ENCODE assay signal across 25 mouse cellular contexts in the genomic region with DNA sequence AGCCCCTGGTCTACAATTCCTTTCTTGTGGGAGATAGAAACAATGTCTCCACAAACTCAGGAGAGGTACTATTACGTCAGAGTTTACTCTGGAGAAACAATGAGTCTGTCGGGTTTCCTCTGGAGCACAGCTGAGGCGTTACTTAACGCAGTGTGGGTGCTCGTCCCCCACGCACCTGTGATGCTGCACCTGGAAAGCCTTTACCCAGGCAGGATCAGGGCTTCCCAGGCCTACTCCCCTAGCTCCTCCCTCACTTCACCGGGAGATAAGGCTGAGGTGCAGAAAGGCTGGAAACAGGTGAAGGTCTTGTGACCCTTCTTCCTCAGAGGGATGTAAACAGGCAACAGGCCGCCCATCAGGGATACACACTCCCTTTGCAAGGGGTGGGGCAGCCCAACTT.
DNase-seq lines count a peak whose midpoint lies in the region; ATAC-seq lines count a peak whose summit lies in the region.
"Had no signal": no experiment of that assay in that cellular context is flagged by ENCODE, and none has a peak within 500 bp of the region (broad histone marks: within the 10 kb centered on the region; RNA-seq: fewer than 3 reads in every experiment).

No protein-coding gene starts in this region.

- no peaks in the 10 kb centered on the region for H3K36me3 ChIP-seq in intestine, embryonic 16.5 days (ENCODE audit: control insufficient read depth, insufficient read depth, low read length)
- no peaks in the 10 kb centered on the region for H3K36me3 ChIP-seq in stomach, embryonic 16.5 days (ENCODE audit: control insufficient read depth, insufficient read depth, low read length)
- no peaks in the 10 kb centered on the region for H3K36me3 ChIP-seq in hindbrain, embryonic 10.5 days
- H3K36me3 ChIP-seq: embryonic facial prominence, embryonic 12.5 days; embryonic facial prominence, embryonic 15.5 days; forebrain, embryonic 15.5 days; heart, embryonic 10.5 days; heart, embryonic 13.5 days; hindbrain, embryonic 13.5 days had no signal

- H3K9me3 ChIP-seq in intestine, embryonic 16.5 days (ENCODE audit: control insufficient read depth, low read length): no peaks in the 10 kb centered on the region
- H3K9me3 ChIP-seq in stomach, embryonic 16.5 days (replicated peaks; ENCODE audit: control insufficient read depth, low read length): no peaks in the 10 kb centered on the region
- no peaks in the 10 kb centered on the region for H3K9me3 ChIP-seq in hindbrain, embryonic 10.5 days
- H3K9me3 ChIP-seq: embryonic facial prominence, embryonic 12.5 days; embryonic facial prominence, embryonic 15.5 days; forebrain, embryonic 15.5 days; heart, embryonic 10.5 days; heart, embryonic 13.5 days; hindbrain, embryonic 13.5 days had no signal

- DNase-seq in testis, postnatal 14 days (ENCODE audit: low spot score): peak; percentile 82
- no peak for DNase-seq in testis, postnatal 10 days (ENCODE audit: low spot score)
- DNase-seq in gastrocnemius, adult 18-20 months (ENCODE audit: low spot score): no peak
- DNase-seq in thymus, postnatal 10 days (ENCODE audit: low spot score in 2 of 2): no peak
- DNase-seq in hindbrain, embryonic 10.5 days (ENCODE audit: low spot score): no peak
- DNase-seq: adrenal gland, adult 2 months; adrenal gland, postnatal 14 days; B cell, adult 2 months; cerebellum, adult 11 months; cerebellum, adult 2 months; cerebellum, adult 9-11 months; cerebellum, postnatal 25 days; gastrocnemius, postnatal 10 days; gastrocnemius, postnatal 36 days; heart, adult 2 months had no signal

- peak; percentile 75 for ATAC-seq in intestine, embryonic 16.5 days
- ATAC-seq in stomach, embryonic 16.5 days (ENCODE audit: insufficient read depth, low FRiP score): peak; percentile 37; the same call in 1 of the 2 replicates
- ATAC-seq: forebrain, embryonic 15.5 days; hindbrain, embryonic 16.5 days had no signal

- H3K27ac ChIP-seq in intestine, embryonic 16.5 days (ENCODE audit: low read length): no peak overlapping the region
- H3K27ac ChIP-seq in stomach, embryonic 16.5 days (ENCODE audit: low read length): no peak overlapping the region
- H3K27ac ChIP-seq in hindbrain, embryonic 10.5 days: no peak overlapping the region
- H3K27ac ChIP-seq: embryonic facial prominence, embryonic 12.5 days; embryonic facial prominence, embryonic 15.5 days; forebrain, embryonic 15.5 days; heart, adult 2 months; heart, embryonic 10.5 days; heart, embryonic 13.5 days; hindbrain, embryonic 13.5 days had no signal

- H3K27me3 ChIP-seq in intestine, embryonic 16.5 days (replicated peaks; ENCODE audit: control insufficient read depth, insufficient read depth, low read length): no peaks in the 10 kb centered on the region
- H3K27me3 ChIP-seq in stomach, embryonic 16.5 days (ENCODE audit: control insufficient read depth, insufficient read depth, low read length): no peaks in the 10 kb centered on the region
- no peaks in the 10 kb centered on the region for H3K27me3 ChIP-seq in hindbrain, embryonic 10.5 days (ENCODE audit: insufficient read depth, poor library complexity, severe bottlenecking)
- H3K27me3 ChIP-seq: CH12.LX; embryonic facial prominence, embryonic 12.5 days; embryonic facial prominence, embryonic 15.5 days; forebrain, embryonic 15.5 days; heart, embryonic 13.5 days; hindbrain, embryonic 13.5 days had no signal

- no peaks in the 10 kb centered on the region for H3K4me1 ChIP-seq in intestine, embryonic 16.5 days (ENCODE audit: control insufficient read depth, insufficient read depth, low read length)
- H3K4me1 ChIP-seq in stomach, embryonic 16.5 days (ENCODE audit: control insufficient read depth, insufficient read depth, low read length): no peaks in the 10 kb centered on the region
- no peaks in the 10 kb centered on the region for H3K4me1 ChIP-seq in hindbrain, embryonic 10.5 days (replicated peaks)
- H3K4me1 ChIP-seq: embryonic facial prominence, embryonic 12.5 days; embryonic facial prominence, embryonic 15.5 days; forebrain, embryonic 15.5 days; heart, embryonic 10.5 days; heart, embryonic 13.5 days; hindbrain, embryonic 13.5 days had no signal

- H3K4me2 ChIP-seq in intestine, embryonic 16.5 days (ENCODE audit: low read depth, low read length): no peak overlapping the region
- no peak overlapping the region for H3K4me2 ChIP-seq in stomach, embryonic 16.5 days (ENCODE audit: low read depth, low read length)
- H3K4me2 ChIP-seq: embryonic facial prominence, embryonic 12.5 days; embryonic facial prominence, embryonic 15.5 days; forebrain, embryonic 15.5 days; heart, embryonic 13.5 days; hindbrain, embryonic 13.5 days had no signal

- WGBS in intestine, embryonic 16.5 days: 47% methylated on average over 8 of the region's 8 CpGs
- WGBS in stomach, embryonic 16.5 days: 41% methylated on average over 8 of the region's 8 CpGs
- 65% methylated on average over 8 of the region's 8 CpGs for WGBS in hindbrain, embryonic 10.5 days

- no peak overlapping the region for H3K4me3 ChIP-seq in intestine, embryonic 16.5 days (ENCODE audit: low read length)
- H3K4me3 ChIP-seq in stomach, embryonic 16.5 days (replicated peaks; ENCODE audit: low read length): no peak overlapping the region
- no peak overlapping the region for H3K4me3 ChIP-seq in hindbrain, embryonic 10.5 days
- H3K4me3 ChIP-seq: embryonic facial prominence, embryonic 12.5 days; embryonic facial prominence, embryonic 15.5 days; forebrain, embryonic 15.5 days; heart, adult 2 months; heart, embryonic 10.5 days; heart, embryonic 13.5 days; hindbrain, embryonic 13.5 days had no signal

- H3K9ac ChIP-seq in intestine, embryonic 16.5 days (ENCODE audit: low read depth, low read length): no peak overlapping the region
- H3K9ac ChIP-seq in stomach, embryonic 16.5 days (ENCODE audit: low read length): no peak overlapping the region
- H3K9ac ChIP-seq: embryonic facial prominence, embryonic 12.5 days; embryonic facial prominence, embryonic 15.5 days; forebrain, embryonic 15.5 days; heart, embryonic 13.5 days; hindbrain, embryonic 13.5 days had no signal
